Mouse (Mus musculus): ENCODE measurements around the gene Mgp. TPM values are rescaled to one million over a fixed set of nuclear protein-coding genes. Genes with fewer than 3 reads are reported as not detected.
"Not testable (repeated sequence)": the region's sequence is repeated elsewhere in the genome, so short reads cannot be mapped to it uniquely, and the experiment has no call there.

Mgp gene
- polyA plus RNA-seq, 1 experiment from 2014 or later, result 274 TPM

GRCm38 (mm10) chr6:136900369-136901009 is 24.9 kb upstream of the Mgp start:
- H3K36me3 ChIP-seq (ENCODE audit: insufficient read depth, low read length), result no peaks in the 10 kb centered on the region
- H3K4me2 ChIP-seq (replicated peaks; ENCODE audit: low read depth, low read length), result no peak overlapping the region
- no peaks in the 10 kb centered on the region for H3K27me3 ChIP-seq (ENCODE audit: insufficient read depth, low read length)
- 54% methylated on average over 4 of the region's 4 CpGs for WGBS
- ATAC-seq (ENCODE audit: low FRiP score, low TSS enrichment), result peak; percentile 20; the same call in 1 of the 2 replicates
- peaks cover 17% of the 10 kb centered on the region; the same call in 1 of the 2 replicates for H3K4me1 ChIP-seq (ENCODE audit: insufficient read depth, low read length)
- H3K9ac ChIP-seq (replicated peaks; ENCODE audit: low read length), result no peak overlapping the region
- no peaks in the 10 kb centered on the region for H3K9me3 ChIP-seq (ENCODE audit: low read length)
- no peak overlapping the region for H3K4me3 ChIP-seq (ENCODE audit: low read length)
- peak overlapping the region; percentile 16; the same call in 1 of the 2 replicates for H3K27ac ChIP-seq (ENCODE audit: low read length)

- no peak overlapping the region for H3K4me2 ChIP-seq (replicated peaks; ENCODE audit: low read depth, low read length)
- no peak overlapping the region for H3K4me3 ChIP-seq (ENCODE audit: low read length)
- H3K36me3 ChIP-seq (ENCODE audit: insufficient read depth, low read length), result no peaks in the 10 kb centered on the region
- no peaks in the 10 kb centered on the region for H3K27me3 ChIP-seq (ENCODE audit: insufficient read depth, low read length)
- ATAC-seq (ENCODE audit: low FRiP score, low TSS enrichment), result no peak
- peak overlapping the region; percentile 54 for H3K27ac ChIP-seq (ENCODE audit: low read length)
- peaks cover 29% of the 10 kb centered on the region for H3K4me1 ChIP-seq (ENCODE audit: insufficient read depth, low read length)
- no peaks in the 10 kb centered on the region for H3K9me3 ChIP-seq (ENCODE audit: low read length)
- 70% methylated on average over 2 of the region's 2 CpGs for WGBS
- no peak overlapping the region for H3K9ac ChIP-seq (replicated peaks; ENCODE audit: low read length)
Measured at GRCm38 (mm10) chr6:136898954-136899353, 23.3 kb upstream of the Mgp start.

- 16% methylated on average over 4 of the region's 4 CpGs for WGBS
- H3K27ac ChIP-seq (ENCODE audit: low read length), result peak overlapping the region; percentile 54
Measured at GRCm38 (mm10) chr6:136898222-136898621, 22.6 kb upstream of the Mgp start.

GRCm38 (mm10) chr6:136897789-136898188 is 22.2 kb upstream of the Mgp start:
- WGBS, result 47% methylated on average over 4 of the region's 4 CpGs
- H3K4me3 ChIP-seq (ENCODE audit: low read length), result no peak overlapping the region
- no peak overlapping the region for H3K4me2 ChIP-seq (replicated peaks; ENCODE audit: low read depth, low read length)
- H3K4me1 ChIP-seq (ENCODE audit: insufficient read depth, low read length), result peaks cover 31% of the 10 kb centered on the region
- H3K9me3 ChIP-seq (ENCODE audit: low read length), result no peaks in the 10 kb centered on the region
- H3K9ac ChIP-seq (replicated peaks; ENCODE audit: low read length), result no peak overlapping the region
- H3K27me3 ChIP-seq (ENCODE audit: insufficient read depth, low read length), result no peaks in the 10 kb centered on the region
- H3K36me3 ChIP-seq (ENCODE audit: insufficient read depth, low read length), result no peaks in the 10 kb centered on the region
- ATAC-seq (ENCODE audit: low FRiP score, low TSS enrichment), result no peak
- H3K27ac ChIP-seq (ENCODE audit: low read length), result peak overlapping the region; percentile 54

More at GRCm38 (mm10) chr6:136898222-136898621, 22.6 kb upstream of the Mgp start:
- H3K36me3 ChIP-seq (ENCODE audit: insufficient read depth, low read length), result no peaks in the 10 kb centered on the region
- no peaks in the 10 kb centered on the region for H3K27me3 ChIP-seq (ENCODE audit: insufficient read depth, low read length)
- no peak overlapping the region for H3K4me2 ChIP-seq (replicated peaks; ENCODE audit: low read depth, low read length)
- ATAC-seq (ENCODE audit: low FRiP score, low TSS enrichment), result 0 out of 2 replicates have a peak, but pooled peaks have one; percentile 30
- H3K9ac ChIP-seq (replicated peaks; ENCODE audit: low read length), result no peak overlapping the region
- no peak overlapping the region for H3K4me3 ChIP-seq (ENCODE audit: low read length)
- H3K9me3 ChIP-seq (ENCODE audit: low read length), result no peaks in the 10 kb centered on the region
- peaks cover 31% of the 10 kb centered on the region for H3K4me1 ChIP-seq (ENCODE audit: insufficient read depth, low read length)

- peak; percentile 74 for ATAC-seq (ENCODE audit: low FRiP score, low TSS enrichment)
- peaks cover 33% of the 10 kb centered on the region for H3K4me1 ChIP-seq (ENCODE audit: insufficient read depth, low read length)
- no peaks in the 10 kb centered on the region for H3K27me3 ChIP-seq (ENCODE audit: insufficient read depth, low read length)
- no peak overlapping the region for H3K4me2 ChIP-seq (replicated peaks; ENCODE audit: low read depth, low read length)
- WGBS, result 29% methylated on average over 15 of the region's 15 CpGs
- no peak overlapping the region for H3K4me3 ChIP-seq (ENCODE audit: low read length)
- H3K9me3 ChIP-seq (ENCODE audit: low read length), result no peaks in the 10 kb centered on the region
- H3K27ac ChIP-seq (ENCODE audit: low read length), result peak overlapping the region; percentile 81
- no peaks in the 10 kb centered on the region for H3K36me3 ChIP-seq (ENCODE audit: insufficient read depth, low read length)
- no peak overlapping the region for H3K9ac ChIP-seq (replicated peaks; ENCODE audit: low read length)
Measured at GRCm38 (mm10) chr6:136894532-136895339, 19.1 kb upstream of the Mgp start.

- no peak for ATAC-seq (ENCODE audit: low FRiP score, low TSS enrichment)
- Histone ChIP-seq H3K4me1 (ENCODE audit: insufficient read depth, low read length) (peaks cover 29% of the 10 kb centered on the region), H3K4me3 (ENCODE audit: low read length) (no peak overlapping the region), H3K36me3 (ENCODE audit: insufficient read depth, low read length) (no peaks in the 10 kb centered on the region), H3K27ac (ENCODE audit: low read length) (0 out of 2 replicates have a peak overlapping the region, but pooled peaks have one; percentile 1), H3K9ac (replicated peaks; ENCODE audit: low read length) (no peak overlapping the region), H3K4me2 (replicated peaks; ENCODE audit: low read depth, low read length) (no peak overlapping the region), H3K9me3 (ENCODE audit: low read length) (no peaks in the 10 kb centered on the region), H3K27me3 (ENCODE audit: insufficient read depth, low read length) (no peaks in the 10 kb centered on the region)
- 79% methylated on average over 2 of the region's 2 CpGs for WGBS
Measured at GRCm38 (mm10) chr6:136892002-136892401, 16.4 kb upstream of the Mgp start.

GRCm38 (mm10) chr6:136889554-136889953 is 13.9 kb upstream of the Mgp start:
- Histone ChIP-seq H3K4me3 (ENCODE audit: low read length) (no peak overlapping the region), H3K4me2 (replicated peaks; ENCODE audit: low read depth, low read length) (no peak overlapping the region), H3K36me3 (ENCODE audit: insufficient read depth, low read length) (no peaks in the 10 kb centered on the region), H3K27ac (ENCODE audit: low read length) (no peak overlapping the region), H3K27me3 (ENCODE audit: insufficient read depth, low read length) (no peaks in the 10 kb centered on the region), H3K9ac (replicated peaks; ENCODE audit: low read length) (no peak overlapping the region), H3K9me3 (ENCODE audit: low read length) (no peaks in the 10 kb centered on the region), H3K4me1 (ENCODE audit: insufficient read depth, low read length) (peaks cover 16% of the 10 kb centered on the region)
- ATAC-seq (ENCODE audit: low FRiP score, low TSS enrichment), result no peak
- 91% methylated on average over 6 of the region's 6 CpGs for WGBS

- Histone ChIP-seq H3K9ac (replicated peaks; ENCODE audit: low read length) (no peak overlapping the region), H3K27ac (ENCODE audit: low read length) (no peak overlapping the region), H3K36me3 (ENCODE audit: insufficient read depth, low read length) (no peaks in the 10 kb centered on the region), H3K27me3 (ENCODE audit: insufficient read depth, low read length) (no peaks in the 10 kb centered on the region), H3K9me3 (ENCODE audit: low read length) (no peaks in the 10 kb centered on the region), H3K4me2 (replicated peaks; ENCODE audit: low read depth, low read length) (no peak overlapping the region), H3K4me1 (ENCODE audit: insufficient read depth, low read length) (peaks cover 14% of the 10 kb centered on the region; the same call in 1 of the 2 replicates), H3K4me3 (ENCODE audit: low read length) (no peak overlapping the region)
- WGBS, result 89% methylated on average over 6 of the region's 6 CpGs
- no peak for ATAC-seq (ENCODE audit: low FRiP score, low TSS enrichment)
Measured at GRCm38 (mm10) chr6:136889067-136889466, 13.4 kb upstream of the Mgp start.

GRCm38 (mm10) chr6:136887854-136888253 is 12.2 kb upstream of the Mgp start:
- no peaks in the 10 kb centered on the region for H3K36me3 ChIP-seq (ENCODE audit: insufficient read depth, low read length)
- H3K9ac ChIP-seq (replicated peaks; ENCODE audit: low read length), result no peak overlapping the region
- no peaks in the 10 kb centered on the region for H3K27me3 ChIP-seq (ENCODE audit: insufficient read depth, low read length)
- peaks cover 16% of the 10 kb centered on the region; the same call in 1 of the 2 replicates for H3K4me1 ChIP-seq (ENCODE audit: insufficient read depth, low read length)
- H3K27ac ChIP-seq (ENCODE audit: low read length), result peak overlapping the region; percentile 64
- H3K4me3 ChIP-seq (ENCODE audit: low read length), result no peak overlapping the region
- peak; percentile 77 for ATAC-seq (ENCODE audit: low FRiP score, low TSS enrichment)
- no peaks in the 10 kb centered on the region for H3K9me3 ChIP-seq (ENCODE audit: low read length)
- H3K4me2 ChIP-seq (replicated peaks; ENCODE audit: low read depth, low read length), result no peak overlapping the region
- 40% methylated on average over 9 of the region's 9 CpGs for WGBS

GRCm38 (mm10) chr6:136884766-136885165 is 9.1 kb upstream of the Mgp start:
- not testable (repeated sequence) for H3K27ac ChIP-seq (ENCODE audit: low read length); H3K9ac ChIP-seq (replicated peaks; ENCODE audit: low read length); H3K36me3 ChIP-seq (ENCODE audit: insufficient read depth, low read length); H3K4me2 ChIP-seq (replicated peaks; ENCODE audit: low read depth, low read length); H3K9me3 ChIP-seq (ENCODE audit: low read length); H3K4me3 ChIP-seq (ENCODE audit: low read length); H3K27me3 ChIP-seq (ENCODE audit: insufficient read depth, low read length)
- peaks cover 19% of the 10 kb centered on the region; the same call in 1 of the 2 replicates for H3K4me1 ChIP-seq (ENCODE audit: insufficient read depth, low read length)
- ATAC-seq (ENCODE audit: low FRiP score, low TSS enrichment), result peak; percentile 43; the same call in 1 of the 2 replicates
- WGBS, result 19% methylated on average over 1 of the region's 1 CpGs
